Comparison of ENCODE assay signal across 22 mouse cellular contexts in the genomic region with DNA sequence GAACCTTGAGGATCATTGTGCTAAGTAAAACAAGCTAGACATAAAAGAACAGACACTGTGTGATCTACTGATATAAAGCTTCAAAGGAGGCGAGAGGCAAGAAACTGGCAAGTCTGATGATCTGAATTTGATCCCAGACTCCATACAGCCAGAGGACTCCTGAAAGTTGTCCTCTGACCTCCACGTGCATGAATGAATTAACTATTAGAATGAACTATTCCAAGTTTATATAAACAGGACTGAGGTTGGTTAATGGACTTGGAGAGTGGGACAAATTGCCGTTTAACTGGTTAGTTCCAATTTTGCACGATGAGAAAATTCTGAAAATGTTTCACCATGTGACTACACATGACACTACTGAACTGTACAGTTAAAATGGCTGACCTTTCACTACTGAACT. TPM values are rescaled to one million over a fixed set of nuclear protein-coding genes. Genes with fewer than 3 reads are reported as not detected.
"Had no signal": no experiment of that assay in that cellular context is flagged by ENCODE, and none has a peak within 500 bp of the region (broad histone marks: within the 10 kb centered on the region; RNA-seq: fewer than 3 reads in every experiment).

No protein-coding gene starts in this region.

- DNase-seq: retina, postnatal 1 day; right cerebral cortex, adult 18-20 months; right cerebral cortex, postnatal 14 days; right cerebral cortex, postnatal 25 days; right cerebral cortex, postnatal 4 days; spleen, adult 18-20 months; thymus, adult 18-20 months; thymus, adult 2 months; thymus, postnatal 14 days; thymus, postnatal 25 days; thymus, postnatal 36 days; thymus, postnatal 4 days had no signal

- H3K27me3 ChIP-seq: neural tube, embryonic 13.5 days; neural tube, embryonic 15.5 days; stomach, embryonic 15.5 days had no signal

- H3K4me3 ChIP-seq: neural tube, embryonic 13.5 days; neural tube, embryonic 15.5 days; stomach, embryonic 15.5 days had no signal

- H3K4me2 ChIP-seq: neural tube, embryonic 13.5 days; neural tube, embryonic 15.5 days; stomach, embryonic 15.5 days had no signal

- H3K9me3 ChIP-seq: neural tube, embryonic 13.5 days; neural tube, embryonic 15.5 days; stomach, embryonic 15.5 days had no signal

- H3K36me3 ChIP-seq: neural tube, embryonic 13.5 days; neural tube, embryonic 15.5 days; stomach, embryonic 15.5 days had no signal

- H3K4me1 ChIP-seq: stomach, embryonic 15.5 days had no signal

- H3K27ac ChIP-seq: neural tube, embryonic 13.5 days; neural tube, embryonic 15.5 days; stomach, embryonic 15.5 days; stomach, postnatal 0 days had no signal

- H3K9ac ChIP-seq: neural tube, embryonic 13.5 days; neural tube, embryonic 15.5 days; stomach, embryonic 15.5 days had no signal

RNA-seq across cellular contexts. Expression of gene Tex12, which starts 12.2 kb away (rescaled TPM):
- total RNA-seq: neutrophil, adult 5-6 weeks had no signal
- polyA plus RNA-seq: neural tube, embryonic 13.5 days; small intestine, adult 2 months; spleen, adult 2 months; stomach, embryonic 14.5 days; stomach, embryonic 15.5 days; stomach, postnatal 0 days; thymus, adult 2 months; thymus, postnatal 0 days; urinary bladder, adult 2 months had no signal
